Mouse (Mus musculus): ENCODE results near the gene Acad10. TPM values are rescaled to one million over a fixed set of nuclear protein-coding genes. Genes with fewer than 3 reads are reported as not detected.
"Not testable (repeated sequence)": the region's sequence is repeated elsewhere in the genome, so short reads cannot be mapped to it uniquely, and the experiment has no call there.

Gene Acad10
- polyA plus RNA-seq, 1 experiment from 2014 or later: 3.2 TPM

DNA sequence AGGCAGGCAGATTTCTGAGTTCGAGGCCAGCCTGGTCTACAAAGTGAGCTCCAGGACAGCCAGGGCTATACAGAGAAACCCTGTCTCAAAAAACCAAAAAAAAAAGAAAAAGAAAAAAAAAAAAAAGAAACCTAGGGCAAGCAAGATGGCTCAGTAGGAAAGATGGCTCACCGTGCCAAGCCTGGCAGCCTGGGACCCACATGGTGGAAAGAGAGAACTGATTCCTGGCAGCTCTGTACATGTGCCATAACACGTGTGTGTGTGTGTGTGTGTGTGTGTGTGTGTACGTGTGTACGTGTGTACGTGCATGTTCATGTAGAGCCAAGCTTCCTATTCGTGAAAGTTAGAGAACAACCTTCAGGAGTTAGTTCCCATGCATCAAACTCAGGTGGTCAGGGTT lies 31.1 kb upstream of the Acad10 start:
- H3K27me3 ChIP-seq (ENCODE audit: control insufficient read depth, insufficient read depth, low read length); H3K4me3 ChIP-seq (ENCODE audit: low read length); ATAC-seq (ENCODE audit: low FRiP score, low TSS enrichment); H3K9ac ChIP-seq (ENCODE audit: low read depth, low read length); H3K4me2 ChIP-seq (replicated peaks; ENCODE audit: low read depth, low read length); H3K4me1 ChIP-seq (ENCODE audit: control insufficient read depth, insufficient read depth, low read length); H3K9me3 ChIP-seq (ENCODE audit: control insufficient read depth, low read length); H3K27ac ChIP-seq (ENCODE audit: low read depth, low read length); H3K36me3 ChIP-seq (ENCODE audit: control insufficient read depth, insufficient read depth, low read length): not testable (repeated sequence)
- 92% methylated on average over 7 of the region's 7 CpGs for WGBS

DNA sequence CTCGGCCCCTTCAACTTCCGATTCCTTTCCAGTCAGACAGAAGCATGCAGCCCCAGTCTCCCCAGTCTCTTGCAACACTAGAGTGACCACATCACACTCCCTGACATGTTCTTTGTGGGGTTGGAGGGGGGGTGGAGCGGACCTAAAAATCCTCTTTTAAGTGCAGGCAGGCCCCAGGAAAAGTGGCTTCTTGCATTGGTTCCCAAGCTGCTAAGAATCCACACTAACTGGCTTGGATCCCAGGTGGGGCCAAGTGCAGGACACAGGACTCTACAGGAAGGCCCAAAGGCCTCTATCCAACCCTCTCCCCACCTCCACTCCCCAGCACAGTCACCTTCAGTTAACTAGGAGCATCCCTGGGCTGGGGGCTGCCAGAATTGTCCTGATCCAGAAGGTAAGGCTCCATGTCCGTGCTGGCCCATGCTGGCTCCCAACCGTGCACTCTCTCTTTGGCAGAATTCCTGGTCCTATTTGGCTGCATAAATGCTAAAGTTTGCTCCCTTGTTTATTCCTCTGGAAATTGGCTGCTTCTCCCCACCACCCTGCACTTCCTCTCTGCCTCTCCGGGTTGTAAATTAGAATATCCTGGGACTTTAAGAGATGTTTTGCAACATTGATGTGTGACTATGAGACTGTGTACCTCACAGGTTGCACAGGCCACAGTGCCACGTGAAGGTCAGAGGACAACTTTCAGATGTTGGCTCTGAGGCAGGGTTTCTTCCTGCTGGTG lies 30.3 kb upstream of the Acad10 start:
- Histone ChIP-seq H3K36me3 (ENCODE audit: control insufficient read depth, insufficient read depth, low read length) (peaks cover 5% of the 10 kb centered on the region; the same call in 1 of the 2 replicates), H3K4me1 (ENCODE audit: control insufficient read depth, insufficient read depth, low read length) (no peaks in the 10 kb centered on the region), H3K27ac (ENCODE audit: low read depth, low read length) (0 out of 2 replicates have a peak overlapping the region, but pooled peaks have one; percentile 6), H3K9ac (ENCODE audit: low read depth, low read length) (no peak overlapping the region), H3K27me3 (ENCODE audit: control insufficient read depth, insufficient read depth, low read length) (no peaks in the 10 kb centered on the region), H3K9me3 (ENCODE audit: control insufficient read depth, low read length) (no peaks in the 10 kb centered on the region), H3K4me2 (replicated peaks; ENCODE audit: low read depth, low read length) (no peak overlapping the region), H3K4me3 (ENCODE audit: low read length) (no peak overlapping the region)
- ATAC-seq (ENCODE audit: low FRiP score, low TSS enrichment): no peak
- 66% methylated on average over 7 of the region's 7 CpGs for WGBS

DNA sequence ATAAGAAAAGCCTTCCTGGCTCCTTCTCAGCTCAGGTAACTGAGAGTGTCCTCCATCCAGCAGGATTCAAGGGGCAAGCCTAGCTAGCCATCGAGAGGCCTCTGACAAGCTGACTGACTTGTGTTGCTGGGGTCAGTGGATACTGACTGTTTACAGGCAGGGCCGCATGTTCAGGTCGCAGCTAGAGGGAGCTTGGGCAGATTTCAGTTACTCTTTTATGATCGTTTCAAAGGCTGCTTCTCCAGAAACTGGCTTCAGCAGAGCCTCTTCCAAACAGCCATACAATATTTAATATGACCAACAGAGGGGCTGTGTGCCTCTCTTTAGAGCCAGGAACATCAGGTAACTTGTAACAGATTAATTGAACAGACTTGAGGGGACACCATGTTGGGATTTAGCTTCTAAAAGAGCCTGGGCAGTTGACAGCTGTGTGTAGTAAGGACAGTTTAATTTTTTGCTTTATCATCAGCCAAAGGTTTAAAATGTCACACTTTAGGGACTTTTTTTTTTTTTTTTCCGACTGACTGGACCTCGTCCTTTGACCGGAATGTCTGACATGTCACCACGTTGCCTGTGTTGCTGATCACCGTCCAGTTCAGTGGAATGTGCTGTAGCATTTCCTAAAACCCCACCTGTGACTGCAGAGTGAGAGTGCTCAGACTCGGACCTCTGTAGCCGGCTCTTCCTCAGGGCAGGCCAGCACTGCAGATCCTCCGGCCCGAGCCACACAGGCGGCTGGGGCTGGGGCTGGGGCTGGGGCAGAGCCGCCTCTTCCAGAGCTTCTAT lies 26.0 kb upstream of the Acad10 start:
- WGBS: 79% methylated on average over 15 of the region's 15 CpGs
- H3K9ac ChIP-seq (ENCODE audit: low read depth, low read length): no peak overlapping the region
- H3K4me3 ChIP-seq (ENCODE audit: low read length): no peak overlapping the region
- peaks cover 43% of the 10 kb centered on the region for H3K36me3 ChIP-seq (ENCODE audit: control insufficient read depth, insufficient read depth, low read length)
- no peak for ATAC-seq (ENCODE audit: low FRiP score, low TSS enrichment)
- no peak overlapping the region for H3K4me2 ChIP-seq (replicated peaks; ENCODE audit: low read depth, low read length)
- no peaks in the 10 kb centered on the region for H3K4me1 ChIP-seq (ENCODE audit: control insufficient read depth, insufficient read depth, low read length)
- H3K9me3 ChIP-seq (ENCODE audit: control insufficient read depth, low read length): no peaks in the 10 kb centered on the region
- no peaks in the 10 kb centered on the region for H3K27me3 ChIP-seq (ENCODE audit: control insufficient read depth, insufficient read depth, low read length)
- no peak overlapping the region for H3K27ac ChIP-seq (ENCODE audit: low read depth, low read length)

DNA sequence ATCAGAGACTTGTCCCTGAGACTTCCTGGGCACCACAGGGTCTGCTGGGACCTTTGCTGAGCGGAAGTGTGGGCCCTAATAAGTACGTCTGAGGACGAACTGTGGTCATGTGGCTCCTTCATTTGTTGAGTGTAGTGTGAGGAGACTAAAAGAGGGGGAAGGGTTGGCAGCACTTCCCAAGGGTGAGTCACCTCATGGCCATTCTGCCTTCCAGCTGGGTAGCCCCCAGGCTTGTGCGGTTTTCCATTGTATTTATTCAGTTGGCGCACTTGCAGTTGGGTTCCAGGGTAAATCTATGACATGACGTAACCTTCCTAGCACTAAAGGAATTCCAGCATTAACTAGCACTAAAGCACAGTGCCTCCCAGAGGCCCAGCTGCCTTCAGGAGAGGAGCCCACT lies 25.2 kb upstream of the Acad10 start:
- H3K36me3 ChIP-seq (ENCODE audit: control insufficient read depth, insufficient read depth, low read length): peaks cover 48% of the 10 kb centered on the region
- no peak for ATAC-seq (ENCODE audit: low FRiP score, low TSS enrichment)
- no peak overlapping the region for H3K9ac ChIP-seq (ENCODE audit: low read depth, low read length)
- H3K4me1 ChIP-seq (ENCODE audit: control insufficient read depth, insufficient read depth, low read length): no peaks in the 10 kb centered on the region
- no peaks in the 10 kb centered on the region for H3K27me3 ChIP-seq (ENCODE audit: control insufficient read depth, insufficient read depth, low read length)
- 92% methylated on average over 6 of the region's 6 CpGs for WGBS
- H3K4me3 ChIP-seq (ENCODE audit: low read length): no peak overlapping the region
- no peak overlapping the region for H3K4me2 ChIP-seq (replicated peaks; ENCODE audit: low read depth, low read length)
- no peak overlapping the region for H3K27ac ChIP-seq (ENCODE audit: low read depth, low read length)
- H3K9me3 ChIP-seq (ENCODE audit: control insufficient read depth, low read length): no peaks in the 10 kb centered on the region

DNA sequence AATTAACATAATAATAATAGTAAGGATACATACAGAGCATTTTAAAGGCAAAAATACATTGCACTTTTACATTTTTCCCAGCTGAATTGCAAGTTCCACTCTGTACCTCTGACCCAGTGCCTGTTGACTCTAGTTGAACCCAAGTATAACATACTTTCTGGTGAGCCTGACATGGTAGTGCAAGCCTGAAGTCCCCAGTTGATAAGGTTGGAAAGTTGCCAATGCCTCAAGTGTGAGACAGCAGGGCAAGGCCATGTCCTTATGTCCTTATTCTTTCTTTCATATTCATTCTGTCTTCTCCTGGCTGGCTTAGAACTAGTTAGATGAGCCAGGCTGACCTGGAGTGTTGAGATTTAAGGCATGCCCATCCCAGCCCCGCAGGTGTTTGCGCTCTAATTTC lies 21.9 kb upstream of the Acad10 start:
- WGBS: 98% methylated on average over 2 of the region's 2 CpGs
- no peaks in the 10 kb centered on the region for H3K27me3 ChIP-seq (ENCODE audit: control insufficient read depth, insufficient read depth, low read length)
- H3K36me3 ChIP-seq (ENCODE audit: control insufficient read depth, insufficient read depth, low read length): peaks cover 68% of the 10 kb centered on the region
- no peaks in the 10 kb centered on the region for H3K9me3 ChIP-seq (ENCODE audit: control insufficient read depth, low read length)
- H3K4me3 ChIP-seq (ENCODE audit: low read length): no peak overlapping the region
- ATAC-seq (ENCODE audit: low FRiP score, low TSS enrichment): no peak
- H3K9ac ChIP-seq (ENCODE audit: low read depth, low read length): no peak overlapping the region
- H3K4me2 ChIP-seq (replicated peaks; ENCODE audit: low read depth, low read length): no peak overlapping the region
- H3K4me1 ChIP-seq (ENCODE audit: control insufficient read depth, insufficient read depth, low read length): no peaks in the 10 kb centered on the region
- H3K27ac ChIP-seq (ENCODE audit: low read depth, low read length): no peak overlapping the region

DNA sequence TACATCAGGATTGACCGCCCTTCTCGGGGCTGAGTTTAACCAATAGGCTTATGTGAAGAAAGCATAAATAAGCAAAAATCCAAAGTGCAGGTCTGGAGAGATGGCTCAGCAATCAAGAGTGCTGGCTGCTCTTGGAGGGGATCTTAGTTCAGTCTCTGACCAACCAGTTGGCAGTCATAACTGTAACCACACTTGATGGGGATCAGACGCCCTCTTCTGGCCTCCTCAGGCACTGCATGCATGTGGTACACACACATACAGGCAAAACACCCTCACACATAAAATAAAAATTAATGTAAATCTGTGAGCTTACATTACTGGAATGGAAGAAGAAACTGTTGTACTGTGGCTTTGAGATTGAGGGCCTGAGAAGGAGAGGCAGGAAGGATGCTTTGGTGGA lies 10.1 kb upstream of the Acad10 start:
- no peak overlapping the region for H3K4me2 ChIP-seq (replicated peaks; ENCODE audit: low read depth, low read length)
- ATAC-seq (ENCODE audit: low FRiP score, low TSS enrichment): no peak
- no peak overlapping the region for H3K4me3 ChIP-seq (ENCODE audit: low read length)
- no peaks in the 10 kb centered on the region for H3K4me1 ChIP-seq (ENCODE audit: control insufficient read depth, insufficient read depth, low read length)
- no peaks in the 10 kb centered on the region for H3K27me3 ChIP-seq (ENCODE audit: control insufficient read depth, insufficient read depth, low read length)
- no peak overlapping the region for H3K27ac ChIP-seq (ENCODE audit: low read depth, low read length)
- no peaks in the 10 kb centered on the region for H3K9me3 ChIP-seq (ENCODE audit: control insufficient read depth, low read length)
- 85% methylated on average over 3 of the region's 3 CpGs for WGBS
- H3K9ac ChIP-seq (ENCODE audit: low read depth, low read length): no peak overlapping the region
- peaks cover 39% of the 10 kb centered on the region for H3K36me3 ChIP-seq (ENCODE audit: control insufficient read depth, insufficient read depth, low read length)

DNA sequence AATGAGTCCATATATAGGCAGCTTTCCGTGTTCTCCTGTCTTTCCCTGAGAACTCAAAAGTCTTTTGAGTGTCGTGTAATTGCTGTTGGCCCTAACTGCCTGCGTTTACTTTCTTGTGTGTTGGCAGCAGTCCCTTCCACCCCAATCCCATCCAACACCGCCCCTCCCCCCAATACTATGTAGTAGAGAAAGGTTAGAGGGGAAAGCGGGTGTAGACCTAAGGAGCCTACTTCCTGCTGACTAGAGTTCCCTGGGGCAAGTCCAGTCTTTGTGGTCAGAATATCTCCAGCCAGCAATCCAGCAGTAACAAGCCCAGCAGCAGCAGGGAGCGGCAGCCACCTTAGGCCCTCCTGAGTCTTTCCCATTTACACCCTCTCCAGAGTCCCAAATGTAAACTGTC lies 8.1 kb upstream of the Acad10 start:
- peaks cover 45% of the 10 kb centered on the region for H3K36me3 ChIP-seq (ENCODE audit: control insufficient read depth, insufficient read depth, low read length)
- ATAC-seq (ENCODE audit: low FRiP score, low TSS enrichment): no peak
- H3K4me2 ChIP-seq (replicated peaks; ENCODE audit: low read depth, low read length): no peak overlapping the region

DNA sequence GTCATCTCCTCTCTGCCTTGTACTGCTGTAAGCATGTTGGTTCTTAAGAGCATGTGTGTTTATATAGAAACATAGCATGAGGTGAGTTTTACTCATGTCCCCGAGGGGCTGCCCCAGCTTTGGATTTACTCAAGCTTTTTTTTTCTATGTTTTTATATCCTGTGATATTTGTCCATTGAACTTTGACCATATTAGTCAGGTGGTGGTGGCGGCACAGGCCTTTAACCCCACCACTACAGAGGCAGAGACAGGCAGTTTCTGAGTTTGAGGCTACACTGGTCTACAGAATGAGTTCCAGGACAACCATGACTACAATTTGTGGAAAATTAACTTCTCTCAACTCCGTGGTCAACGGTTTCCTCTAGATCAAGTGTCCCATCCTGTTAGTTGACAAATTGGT lies 6.8 kb upstream of the Acad10 start:
- H3K9ac ChIP-seq (ENCODE audit: low read depth, low read length): no peak overlapping the region
- H3K27me3 ChIP-seq (ENCODE audit: control insufficient read depth, insufficient read depth, low read length): no peaks in the 10 kb centered on the region
- ATAC-seq (ENCODE audit: low FRiP score, low TSS enrichment): no peak
- H3K36me3 ChIP-seq (ENCODE audit: control insufficient read depth, insufficient read depth, low read length): peaks cover 47% of the 10 kb centered on the region
- no peak overlapping the region for H3K27ac ChIP-seq (ENCODE audit: low read depth, low read length)
- WGBS: 81% methylated on average over 4 of the region's 4 CpGs
- no peak overlapping the region for H3K4me2 ChIP-seq (replicated peaks; ENCODE audit: low read depth, low read length)
- H3K9me3 ChIP-seq (ENCODE audit: control insufficient read depth, low read length): no peaks in the 10 kb centered on the region
- H3K4me3 ChIP-seq (ENCODE audit: low read length): no peak overlapping the region
- no peaks in the 10 kb centered on the region for H3K4me1 ChIP-seq (ENCODE audit: control insufficient read depth, insufficient read depth, low read length)

More for the DNA sequence above, 8.1 kb upstream of the Acad10 start:
- no peak overlapping the region for H3K9ac ChIP-seq (ENCODE audit: low read depth, low read length)
- no peak overlapping the region for H3K4me3 ChIP-seq (ENCODE audit: low read length)
- no peak overlapping the region for H3K27ac ChIP-seq (ENCODE audit: low read depth, low read length)
- 87% methylated on average over 6 of the region's 6 CpGs for WGBS
- no peaks in the 10 kb centered on the region for H3K4me1 ChIP-seq (ENCODE audit: control insufficient read depth, insufficient read depth, low read length)
- no peaks in the 10 kb centered on the region for H3K9me3 ChIP-seq (ENCODE audit: control insufficient read depth, low read length)
- no peaks in the 10 kb centered on the region for H3K27me3 ChIP-seq (ENCODE audit: control insufficient read depth, insufficient read depth, low read length)

DNA sequence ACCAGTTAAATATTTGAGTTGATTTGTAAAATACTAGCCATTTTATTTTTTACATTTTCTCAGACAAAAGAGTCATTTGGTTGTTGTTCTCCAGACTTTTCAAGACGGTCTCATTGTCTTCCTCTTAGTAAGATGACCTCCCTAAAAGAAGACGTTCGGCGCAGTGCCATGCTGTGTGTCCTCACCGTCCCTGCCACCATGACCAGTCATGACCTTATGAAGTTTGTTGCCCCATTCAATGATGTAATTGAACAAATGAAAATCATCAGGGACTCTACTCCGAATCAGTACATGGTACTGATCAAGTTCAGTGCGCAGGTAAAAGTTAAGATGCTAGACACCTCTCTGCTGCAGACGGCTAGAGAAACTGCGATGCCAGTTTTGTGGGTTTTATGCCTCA lies 4.7 kb upstream of the Acad10 start:
- peaks cover 9% of the 10 kb centered on the region for H3K4me1 ChIP-seq (ENCODE audit: control insufficient read depth, insufficient read depth, low read length)
- no peak overlapping the region for H3K27ac ChIP-seq (ENCODE audit: low read depth, low read length)
- WGBS: 99% methylated on average over 9 of the region's 9 CpGs
- H3K4me2 ChIP-seq (replicated peaks; ENCODE audit: low read depth, low read length): no peak overlapping the region
- H3K4me3 ChIP-seq (ENCODE audit: low read length): no peak overlapping the region
- no peak overlapping the region for H3K9ac ChIP-seq (ENCODE audit: low read depth, low read length)
- H3K27me3 ChIP-seq (ENCODE audit: control insufficient read depth, insufficient read depth, low read length): no peaks in the 10 kb centered on the region
- ATAC-seq (ENCODE audit: low FRiP score, low TSS enrichment): no peak
- H3K36me3 ChIP-seq (ENCODE audit: control insufficient read depth, insufficient read depth, low read length): peaks cover 39% of the 10 kb centered on the region
- no peaks in the 10 kb centered on the region for H3K9me3 ChIP-seq (ENCODE audit: control insufficient read depth, low read length)

All from kidney, embryonic 14.5 days (tissue).